Mouse (Mus musculus) mature B cell (primary cell): ENCODE data around the gene Lmna.

ENCODE experiments used
- in situ Hi-C: fragments of 300-500 bp; cut with MboI; formaldehyde crosslinking; loops from 2 replicates; pipeline ENCODE4 v1.14.3; 2019

Lmna gene

DNA sequence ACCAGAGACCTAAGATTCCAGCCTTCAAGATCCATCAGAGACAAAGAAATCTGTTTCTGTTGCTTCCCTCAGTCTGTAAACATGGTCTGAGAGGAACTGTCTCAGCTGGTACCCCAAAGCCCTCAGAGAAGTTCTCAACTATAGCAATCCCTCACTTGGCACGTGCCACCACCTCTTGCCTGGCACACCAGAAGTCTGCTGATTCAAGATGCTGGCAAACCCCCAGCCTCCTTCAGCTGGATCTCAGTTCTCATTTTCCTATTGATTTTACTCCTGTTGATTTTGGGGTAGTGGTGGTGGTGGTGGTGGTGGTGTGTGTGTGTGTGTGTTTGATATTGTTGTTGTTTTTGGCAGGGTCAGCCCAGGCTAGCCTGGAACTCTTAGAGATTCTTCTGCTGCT lies 36.2 kb downstream of the Lmna start:
- in situ Hi-C loops, result no loop called here

- in situ Hi-C loops, result no loop called here
These were observed 36.7 kb downstream of the Lmna start for GRCm38 (mm10) chr3:88473020-88473419.

GRCm38 (mm10) chr3:88470943-88471479 lies 38.7 kb downstream of the Lmna start:
- in situ Hi-C loops, result no loop called here

GRCm38 (mm10) chr3:88469466-88469865 lies 40.3 kb downstream of the Lmna start:
- in situ Hi-C loops, result no loop called here

DNA sequence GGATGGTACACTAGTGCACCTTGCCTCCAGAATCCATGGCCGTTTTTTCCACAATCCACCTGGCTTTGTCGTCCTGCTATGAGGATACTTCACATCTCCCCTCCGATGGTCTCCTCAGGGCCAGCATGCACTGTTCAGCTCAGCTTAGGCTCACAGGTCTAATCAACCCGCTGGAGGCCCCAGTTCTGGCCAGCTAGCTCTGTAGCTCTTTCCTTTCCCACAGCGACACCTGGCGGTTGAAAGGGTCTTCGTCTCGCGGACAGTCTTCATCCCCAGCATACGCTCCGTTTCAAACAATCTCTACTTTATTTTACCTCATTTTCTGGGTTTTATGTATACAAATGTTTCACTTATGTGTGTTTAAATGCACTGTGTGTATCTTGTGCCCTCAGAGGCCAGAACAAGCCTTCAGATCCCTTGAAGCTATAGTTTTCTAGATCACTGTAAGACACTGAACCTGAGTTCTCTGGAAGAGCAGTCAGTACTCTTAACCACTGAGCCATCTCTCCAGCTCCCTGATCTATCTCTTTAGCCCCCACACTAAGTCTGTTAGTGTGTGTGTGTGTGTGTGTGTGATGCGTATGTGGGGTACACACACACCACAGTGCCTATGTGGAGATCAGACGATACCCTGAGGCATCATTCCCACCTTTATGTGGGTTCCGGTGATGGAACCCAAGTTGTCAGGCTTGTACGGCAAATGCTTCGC lies 42.5 kb downstream of the Lmna start:
- in situ Hi-C loops, result no loop called here

DNA sequence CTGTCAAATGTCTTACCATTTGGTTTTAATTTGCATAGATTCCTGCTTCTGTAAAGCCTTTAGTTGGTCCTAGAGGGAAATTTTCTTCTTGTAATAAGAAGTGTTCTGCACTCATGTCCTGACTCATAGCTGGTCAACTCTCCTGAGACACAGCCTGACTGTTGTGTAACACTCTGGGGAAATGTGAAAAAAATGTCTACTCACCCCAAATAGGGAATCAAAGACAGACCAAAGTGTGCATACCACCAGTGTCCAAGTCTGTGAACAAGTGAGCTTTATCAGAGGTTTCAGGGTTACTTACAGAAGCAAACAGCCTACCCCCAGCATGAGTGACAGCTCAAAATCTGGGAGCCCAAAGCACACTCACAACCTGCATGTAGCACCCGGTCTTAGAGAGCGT lies 44.6 kb downstream of the Lmna start:
- in situ Hi-C loops, result no loop called here

- in situ Hi-C loops, result loop anchor here (5.0 kb wide), 1 partner anchor 57 kb away; no protein-coding TSS in a partner anchor
These were observed 45.3 kb downstream of the Lmna start for GRCm38 (mm10) chr3:88464425-88464824.

DNA sequence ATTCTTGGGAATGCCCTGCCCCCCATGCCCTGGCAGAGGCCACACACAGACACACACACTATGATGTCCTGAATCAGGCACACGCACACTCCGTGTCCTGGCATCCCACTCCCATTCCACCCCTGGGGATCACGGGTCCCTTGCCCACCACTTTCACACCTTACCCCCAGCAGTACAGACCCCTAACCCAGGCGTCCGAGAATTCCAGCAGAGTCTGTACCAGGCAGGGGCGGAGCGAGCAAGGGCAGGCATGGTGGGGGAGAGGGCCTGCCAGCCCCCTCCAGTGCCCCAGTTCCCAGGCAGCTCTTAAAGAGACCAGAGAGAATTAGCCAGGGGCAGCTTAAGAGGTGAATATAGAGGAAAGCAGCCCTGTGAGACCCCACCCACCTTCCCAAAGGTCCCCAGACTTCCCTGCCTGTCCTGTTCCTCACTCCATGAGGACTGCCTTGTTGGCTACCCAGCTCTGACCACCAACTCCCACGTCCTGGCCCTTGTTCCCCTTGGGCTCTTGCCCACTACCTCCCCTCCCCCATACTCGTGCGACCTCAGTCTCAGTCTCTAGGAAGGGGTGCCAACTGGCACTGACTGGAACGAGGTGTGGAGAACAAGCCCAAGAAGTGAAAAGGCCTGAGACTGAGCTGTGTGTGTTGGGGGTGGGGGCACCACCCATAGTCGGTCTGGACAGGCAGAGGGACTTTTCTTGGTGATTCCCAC lies 48.6 kb downstream of the Lmna start, which contains the start of gene Sema4a:
Gene Sema4a (minus strand): TSS at position 200 of the 714 bp plus-strand sequence.
- in situ Hi-C loops, result loop anchor here (5.0 kb wide), 1 partner anchor 54 kb away; no protein-coding TSS in a partner anchor

DNA sequence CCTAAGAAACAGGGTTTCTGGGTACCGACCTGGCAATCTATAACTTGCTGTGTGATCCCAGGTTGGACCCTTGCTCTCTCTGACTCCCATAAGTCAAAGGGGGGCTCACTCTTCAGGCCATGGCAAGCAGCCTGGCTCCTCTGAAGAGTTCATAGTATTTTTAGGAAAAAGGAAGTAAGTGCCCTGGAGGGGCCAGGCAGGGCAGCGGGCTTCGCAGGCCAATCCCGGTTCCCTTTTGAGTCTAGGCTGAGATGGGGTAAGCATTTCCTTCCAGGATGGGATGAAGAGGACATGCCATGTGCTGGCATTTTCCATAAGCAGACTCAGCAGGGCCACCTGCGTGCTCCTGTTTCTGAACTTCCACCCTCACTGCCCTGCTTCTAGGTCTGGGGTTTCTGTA lies 49.7 kb downstream of the Lmna start:
- in situ Hi-C loops, result loop anchor here (5.0 kb wide), 1 partner anchor 53 kb away; no protein-coding TSS in a partner anchor

DNA sequence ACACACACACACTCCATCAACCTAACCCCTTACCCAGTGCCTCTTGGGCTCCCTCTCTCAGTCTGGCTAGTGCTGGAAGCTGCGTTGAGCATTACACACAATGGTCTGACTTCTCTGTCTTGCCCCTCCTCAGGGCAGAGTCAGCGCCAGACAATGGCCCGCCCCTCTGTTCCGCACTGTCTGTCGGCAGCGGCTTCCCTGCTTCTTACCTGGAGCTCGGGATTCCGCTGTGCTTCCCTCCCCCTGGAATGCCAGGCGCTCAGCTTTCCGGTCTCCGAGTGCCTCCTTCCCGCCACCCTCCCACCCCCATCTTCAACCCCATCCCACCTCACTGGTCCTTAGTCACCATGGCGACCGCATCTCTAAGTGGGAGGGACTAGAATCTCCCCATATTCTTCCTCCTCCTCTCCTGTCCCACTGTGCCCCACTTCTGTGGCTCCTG lies 51.0 kb downstream of the Lmna start:
- in situ Hi-C loops, result no loop called here

DNA sequence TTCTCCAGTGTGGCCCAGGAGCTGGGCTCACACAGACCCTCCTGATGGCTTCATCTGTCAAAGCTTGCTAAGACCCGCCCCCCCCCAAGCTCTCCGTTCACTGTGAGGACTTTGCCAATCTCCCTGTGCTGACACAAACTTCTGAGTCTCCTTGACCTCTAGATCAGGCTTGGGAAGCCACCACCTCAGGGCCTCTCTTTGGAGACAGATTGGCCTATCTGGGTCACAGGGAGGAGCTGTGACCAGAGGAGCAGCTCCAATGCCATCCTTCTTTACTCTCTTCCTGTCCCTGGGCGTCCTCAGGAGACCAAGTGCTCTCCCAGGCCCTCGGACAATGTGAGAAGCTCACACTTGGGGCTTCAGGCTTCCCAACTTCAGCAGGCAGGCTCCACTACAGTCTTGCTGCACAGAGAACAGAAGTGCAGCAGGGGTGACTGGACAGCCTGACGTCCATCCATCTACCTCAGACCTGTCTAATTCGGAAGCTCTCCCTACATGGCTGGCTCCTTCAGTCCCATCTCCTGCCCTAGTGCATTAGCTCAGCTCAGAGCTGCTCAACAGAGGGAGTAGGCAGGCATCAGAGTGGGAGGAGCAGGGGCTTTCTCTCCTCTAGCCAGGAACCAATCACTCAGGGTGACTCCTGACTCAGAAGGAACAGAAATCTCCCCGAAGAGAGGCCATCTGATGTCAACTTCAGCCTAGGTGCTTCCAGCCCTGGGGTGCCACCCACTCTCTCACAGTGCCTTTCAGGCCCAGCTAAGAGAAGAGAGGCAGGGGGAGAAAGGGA lies 52.8 kb downstream of the Lmna start:
- in situ Hi-C loops, result no loop called here

DNA sequence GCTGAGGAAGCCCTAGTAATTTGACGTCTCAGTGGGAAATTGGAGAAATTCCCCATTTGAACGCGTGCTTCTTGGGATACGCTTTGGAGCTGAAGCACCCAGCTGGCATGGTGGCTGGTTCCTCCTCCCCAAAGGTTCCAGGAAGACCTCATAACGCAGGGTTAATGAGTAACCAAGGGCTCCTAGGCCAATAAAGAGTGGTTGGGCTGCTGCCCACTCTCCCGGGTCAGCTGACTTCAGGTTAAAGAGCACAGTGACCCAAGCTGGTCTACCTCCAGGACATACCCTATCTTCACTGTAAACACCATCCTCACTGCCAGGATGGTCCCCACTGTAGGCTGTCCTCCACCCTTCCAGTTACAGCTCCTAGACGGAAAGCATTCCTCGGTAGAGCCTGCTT lies 53.4 kb downstream of the Lmna start:
- in situ Hi-C loops, result no loop called here

GRCm38 (mm10) chr3:88455588-88456264 lies 54.0 kb downstream of the Lmna start:
- in situ Hi-C loops, result no loop called here

GRCm38 (mm10) chr3:88454762-88455587 lies 54.8 kb downstream of the Lmna start:
- in situ Hi-C loops, result no loop called here

- in situ Hi-C loops, result no loop called here
These were observed 55.8 kb downstream of the Lmna start for GRCm38 (mm10) chr3:88453986-88454385.

DNA sequence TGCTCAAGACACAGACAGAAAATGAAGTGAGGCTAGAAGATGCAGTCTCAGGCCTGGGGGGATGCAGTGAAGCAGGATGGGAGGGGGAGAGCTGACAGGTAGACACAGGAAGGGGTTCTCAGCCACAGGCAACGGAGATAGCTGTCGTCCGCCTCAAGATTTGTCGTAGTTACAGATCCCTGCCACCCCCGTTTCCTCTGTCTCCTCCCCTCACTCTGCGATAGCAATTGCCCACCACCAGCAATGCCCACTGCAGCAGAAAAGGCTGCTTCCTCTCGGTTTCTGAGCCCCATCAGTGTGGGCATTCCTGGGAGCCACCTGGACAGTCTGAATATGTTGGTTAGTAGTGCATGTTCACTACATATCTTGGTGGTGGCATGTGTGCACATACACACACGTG lies 56.4 kb downstream of the Lmna start:
- in situ Hi-C loops, result no loop called here

DNA sequence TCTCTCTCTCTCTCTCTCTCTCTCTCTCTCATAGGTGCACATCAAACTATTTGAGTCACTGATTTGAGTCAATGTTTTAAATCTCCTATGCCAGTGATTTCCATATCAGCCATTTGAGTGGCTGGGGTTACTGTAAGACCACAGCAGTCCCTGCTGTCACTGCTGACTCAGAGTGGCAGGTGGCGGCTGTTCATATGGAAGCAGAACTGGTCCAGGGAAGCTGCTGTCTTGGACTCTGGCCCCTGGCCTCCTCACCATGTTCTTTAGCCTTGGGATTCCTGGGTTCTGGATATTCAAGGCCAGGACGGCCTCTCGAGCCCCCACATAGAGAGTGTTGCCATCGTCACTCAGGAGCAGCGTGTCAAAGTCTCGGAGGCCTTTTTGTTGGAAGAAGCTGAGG lies 57.0 kb downstream of the Lmna start:
- in situ Hi-C loops, result no loop called here

- in situ Hi-C loops, result no loop called here
These were observed 57.5 kb downstream of the Lmna start for GRCm38 (mm10) chr3:88452246-88452645.

- in situ Hi-C loops, result no loop called here
These were observed 59.2 kb downstream of the Lmna start for GRCm38 (mm10) chr3:88450379-88451131.
